Mouse (Mus musculus): ENCODE measurements around the gene Adgrg2. TPM values are rescaled to one million over a fixed set of nuclear protein-coding genes. Genes with fewer than 3 reads are reported as not detected.
A peak's percentile ranks its signal among the peaks of the same experiment; 100 is the strongest.

The Adgrg2 gene
- polyA plus RNA-seq, 1 experiment, result 0.72 TPM

DNA sequence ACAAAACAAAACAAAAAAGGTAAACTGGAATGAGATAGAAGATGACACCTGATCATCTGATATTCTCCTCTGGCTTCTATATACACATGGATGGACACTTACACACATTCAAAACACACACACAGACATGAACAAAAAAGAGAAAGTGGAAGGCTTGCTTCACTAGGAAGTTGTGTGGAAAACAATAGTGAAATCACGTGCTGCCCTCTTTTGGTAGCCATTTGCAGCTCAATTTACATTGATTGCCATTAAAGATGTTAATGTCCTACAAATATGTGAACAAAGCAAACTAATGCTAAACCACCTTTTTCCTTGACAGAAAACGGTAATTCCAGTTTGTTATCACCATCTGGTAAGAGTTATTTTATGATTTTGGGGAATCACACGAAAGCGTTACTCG, 65.2 kb downstream of the Adgrg2 start:
- no peak for TF ChIP-seq POLR2A (IDR thresholded peaks at IDR 0.05; ENCODE audit: borderline replicate concordance, insufficient read depth, low read length)
- no peak for TF ChIP-seq CTCF (IDR thresholded peaks at IDR 0.05; ENCODE audit: borderline replicate concordance, insufficient read depth, low read depth, low read length)
- Histone ChIP-seq H3K27ac (ENCODE audit: insufficient read depth, low read length) (no peak overlapping the region), H3K27me3 (ENCODE audit: control insufficient read depth, insufficient read depth, low read length) (no peaks in the 10 kb centered on the region), H3K4me3 (replicated peaks; ENCODE audit: insufficient read depth, low read depth, low read length) (no peak overlapping the region), H3K4me1 (ENCODE audit: control insufficient read depth, insufficient read depth, low read length) (no peaks in the 10 kb centered on the region)
- no peak for DNase-seq
- 74% methylated on average over 5 of the region's 5 CpGs for WGBS

DNA sequence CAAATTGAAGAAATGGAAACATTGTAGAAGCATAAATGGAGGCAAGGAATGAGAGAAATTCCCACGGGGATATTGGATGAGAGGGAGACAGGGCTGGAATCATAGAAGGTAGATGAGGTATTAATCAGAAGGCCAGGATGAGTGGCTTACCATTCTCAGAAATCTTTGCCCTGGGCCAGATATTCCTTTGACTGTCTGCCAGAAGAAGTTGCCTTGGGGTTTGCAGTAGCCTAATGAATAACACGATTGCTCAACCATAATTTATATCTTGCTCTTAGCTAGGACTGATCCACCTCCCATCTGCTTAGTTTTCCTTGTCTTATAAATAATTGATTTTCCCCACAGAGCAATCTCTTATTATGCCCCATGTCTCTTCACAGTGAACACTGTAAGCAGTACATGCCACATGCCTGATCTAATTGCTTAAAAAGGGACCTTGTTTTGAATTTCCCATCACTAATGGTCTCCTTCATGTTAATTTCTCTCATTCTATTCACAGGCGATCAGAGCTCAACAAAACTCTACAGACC, 80.8 kb downstream of the Adgrg2 start:
- Histone ChIP-seq H3K4me3 (replicated peaks; ENCODE audit: insufficient read depth, low read depth, low read length) (no peak overlapping the region), H3K27ac (ENCODE audit: insufficient read depth, low read length) (no peak overlapping the region), H3K27me3 (ENCODE audit: control insufficient read depth, insufficient read depth, low read length) (no peaks in the 10 kb centered on the region), H3K4me1 (ENCODE audit: control insufficient read depth, insufficient read depth, low read length) (no peaks in the 10 kb centered on the region)
- DNase-seq, result no peak
- TF ChIP-seq POLR2A (IDR thresholded peaks at IDR 0.05; ENCODE audit: borderline replicate concordance, insufficient read depth, low read length) (no peak), CTCF (IDR thresholded peaks at IDR 0.05; ENCODE audit: borderline replicate concordance, insufficient read depth, low read depth, low read length) (no peak)
- 73% methylated on average over 3 of the region's 3 CpGs for WGBS

GRCm38 (mm10) chrX:160489784-160490183, 99.3 kb downstream of the Adgrg2 start:
- DNase-seq, result no peak
- Histone ChIP-seq H3K27me3 (ENCODE audit: control insufficient read depth, insufficient read depth, low read length) (no peaks in the 10 kb centered on the region), H3K27ac (ENCODE audit: insufficient read depth, low read length) (no peak overlapping the region), H3K4me1 (ENCODE audit: control insufficient read depth, insufficient read depth, low read length) (peaks cover 6% of the 10 kb centered on the region; the same call in 1 of the 2 replicates), H3K4me3 (replicated peaks; ENCODE audit: insufficient read depth, low read depth, low read length) (no peak overlapping the region)
- TF ChIP-seq POLR2A (IDR thresholded peaks at IDR 0.05; ENCODE audit: borderline replicate concordance, insufficient read depth, low read length) (no peak), CTCF (IDR thresholded peaks at IDR 0.05; ENCODE audit: borderline replicate concordance, insufficient read depth, low read depth, low read length) (no peak)
- 80% methylated on average over 2 of the region's 2 CpGs for WGBS

DNA sequence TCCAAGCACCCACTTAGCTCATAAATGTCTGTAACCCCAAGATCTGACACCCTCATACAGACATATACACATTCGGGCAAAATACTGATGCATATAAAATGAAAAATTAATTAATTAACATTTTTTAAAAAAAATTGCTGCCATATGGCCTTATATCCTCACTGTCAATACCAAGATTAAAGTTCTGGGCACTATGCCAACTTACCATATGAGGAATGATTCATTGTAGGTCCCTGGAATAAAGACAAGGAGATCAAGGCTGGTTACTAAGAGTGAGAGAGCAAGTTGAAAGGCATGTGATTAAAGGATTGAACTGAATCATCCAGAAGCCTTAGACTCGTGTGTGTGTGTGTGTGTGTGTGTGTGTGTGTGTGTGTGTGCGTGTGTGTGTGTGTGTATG, 103.8 kb downstream of the Adgrg2 start:
- Histone ChIP-seq H3K4me1 (ENCODE audit: control insufficient read depth, insufficient read depth, low read length) (peaks cover 6% of the 10 kb centered on the region; the same call in 1 of the 2 replicates), H3K27me3 (ENCODE audit: control insufficient read depth, insufficient read depth, low read length) (no peaks in the 10 kb centered on the region), H3K4me3 (replicated peaks; ENCODE audit: insufficient read depth, low read depth, low read length) (no peak overlapping the region), H3K27ac (ENCODE audit: insufficient read depth, low read length) (no peak overlapping the region)
- WGBS, result 14% methylated on average over 3 of the region's 3 CpGs
- TF ChIP-seq POLR2A (IDR thresholded peaks at IDR 0.05; ENCODE audit: borderline replicate concordance, insufficient read depth, low read length), result no peak
- DNase-seq, result peak in 1 of 2 experiments; percentile 60

- H3K27me3 ChIP-seq (ENCODE audit: control insufficient read depth, insufficient read depth, low read length), result no peaks in the 10 kb centered on the region
Observed at GRCm38 (mm10) chrX:160494921-160495320, 104.4 kb downstream of the Adgrg2 start.

GRCm38 (mm10) chrX:160496473-160496872, 106.0 kb downstream of the Adgrg2 start:
- Histone ChIP-seq H3K4me1 (ENCODE audit: control insufficient read depth, insufficient read depth, low read length) (peaks cover 6% of the 10 kb centered on the region; the same call in 1 of the 2 replicates), H3K27me3 (ENCODE audit: control insufficient read depth, insufficient read depth, low read length) (no peaks in the 10 kb centered on the region), H3K4me3 (replicated peaks; ENCODE audit: insufficient read depth, low read depth, low read length) (no peak overlapping the region), H3K27ac (ENCODE audit: insufficient read depth, low read length) (no peak overlapping the region)
- TF ChIP-seq CTCF (IDR thresholded peaks at IDR 0.05; ENCODE audit: borderline replicate concordance, insufficient read depth, low read depth, low read length), result no peak
- no peak for TF ChIP-seq POLR2A (IDR thresholded peaks at IDR 0.05; ENCODE audit: borderline replicate concordance, insufficient read depth, low read length)
- WGBS, result 88% methylated on average over 5 of the region's 5 CpGs
- no peak for DNase-seq

More at GRCm38 (mm10) chrX:160494921-160495320, 104.4 kb downstream of the Adgrg2 start:
- WGBS, result 60% methylated on average over 6 of the region's 6 CpGs
- Histone ChIP-seq H3K27ac (ENCODE audit: insufficient read depth, low read length) (no peak overlapping the region), H3K4me1 (ENCODE audit: control insufficient read depth, insufficient read depth, low read length) (peaks cover 6% of the 10 kb centered on the region; the same call in 1 of the 2 replicates), H3K4me3 (replicated peaks; ENCODE audit: insufficient read depth, low read depth, low read length) (no peak overlapping the region)
- TF ChIP-seq POLR2A (IDR thresholded peaks at IDR 0.05; ENCODE audit: borderline replicate concordance, insufficient read depth, low read length) (no peak), CTCF (IDR thresholded peaks at IDR 0.05; ENCODE audit: borderline replicate concordance, insufficient read depth, low read depth, low read length) (no peak)
- no peak for DNase-seq

DNA sequence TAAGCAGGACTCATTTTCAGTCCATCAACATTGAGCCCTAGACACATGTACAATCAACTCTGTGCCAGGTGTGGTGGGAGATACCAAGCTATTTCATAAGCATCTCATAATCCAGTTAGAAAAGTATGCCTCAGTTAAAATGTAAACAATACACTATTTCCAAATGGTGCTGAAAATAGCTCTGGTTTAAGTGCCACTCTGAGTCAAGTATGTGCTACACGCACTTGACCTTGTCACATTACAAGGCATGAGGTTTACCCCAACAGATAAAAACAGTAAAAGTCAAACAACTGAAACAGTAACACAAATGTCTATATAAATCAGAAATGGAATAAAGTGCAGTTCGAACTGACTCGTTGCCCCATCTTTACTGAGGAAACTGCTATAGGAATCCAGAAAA, 110.6 kb downstream of the Adgrg2 start:
- Histone ChIP-seq H3K27ac (ENCODE audit: insufficient read depth, low read length) (no peak overlapping the region), H3K4me1 (ENCODE audit: control insufficient read depth, insufficient read depth, low read length) (no peaks in the 10 kb centered on the region), H3K27me3 (ENCODE audit: control insufficient read depth, insufficient read depth, low read length) (no peaks in the 10 kb centered on the region), H3K4me3 (replicated peaks; ENCODE audit: insufficient read depth, low read depth, low read length) (no peak overlapping the region)
- TF ChIP-seq POLR2A (IDR thresholded peaks at IDR 0.05; ENCODE audit: borderline replicate concordance, insufficient read depth, low read length) (no peak), CTCF (IDR thresholded peaks at IDR 0.05; ENCODE audit: borderline replicate concordance, insufficient read depth, low read depth, low read length) (no peak)
- no peak for DNase-seq
- WGBS, result 89% methylated on average over 3 of the region's 3 CpGs

DNA sequence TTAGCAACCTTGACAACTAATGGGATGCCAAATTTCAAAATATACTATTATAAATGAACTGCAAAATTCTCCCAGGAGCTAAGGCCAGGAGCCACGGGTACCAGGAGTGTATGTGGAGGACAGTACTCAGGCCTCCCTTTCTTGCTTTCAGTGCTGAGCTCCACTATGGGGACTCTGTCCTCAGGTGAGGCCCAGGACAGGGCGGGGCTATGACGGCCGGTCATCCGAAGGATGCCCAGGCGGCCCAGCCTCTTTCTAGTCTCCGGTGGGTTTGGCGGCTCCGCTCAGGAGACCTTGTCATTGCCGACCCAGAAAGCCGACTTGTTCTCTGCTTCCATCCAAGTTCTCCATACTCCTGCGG, 111.2 kb downstream of the Adgrg2 start:
- no peak for DNase-seq
- WGBS, result 13% methylated on average over 12 of the region's 12 CpGs
- TF ChIP-seq POLR2A (IDR thresholded peaks at IDR 0.05; ENCODE audit: borderline replicate concordance, insufficient read depth, low read length) (no peak), CTCF (IDR thresholded peaks at IDR 0.05; ENCODE audit: borderline replicate concordance, insufficient read depth, low read depth, low read length) (no peak)
- Histone ChIP-seq H3K4me3 (replicated peaks; ENCODE audit: insufficient read depth, low read depth, low read length) (peak overlapping the region; percentile 99), H3K4me1 (ENCODE audit: control insufficient read depth, insufficient read depth, low read length) (no peaks in the 10 kb centered on the region), H3K27me3 (ENCODE audit: control insufficient read depth, insufficient read depth, low read length) (no peaks in the 10 kb centered on the region), H3K27ac (ENCODE audit: insufficient read depth, low read length) (peak overlapping the region; percentile 79)

Measured in cerebellum, adult 2 months (tissue).